Mouse (Mus musculus) left cerebral cortex, adult 18-20 months (tissue): ENCODE measurements around the gene Ak7. TPM values are rescaled to one million over a fixed set of nuclear protein-coding genes. Genes with fewer than 3 reads are reported as not detected.

Experiments used
- DNase-seq, 2 experiments: peaks; one replicate each; pipeline ENCODE4 v3.0.0; 2021 to 2022; ENCODE audit warnings: low spot score in 2 of 2, mixed read lengths in 1 of 2
- total RNA-seq, 2 experiments: library from RNA; stranded (reverse); gene quantifications; 2 replicates each; pipeline ENCODE4 v1.2.3; 2021

Gene Ak7
- total RNA-seq, 2 experiments from 2014 or later = 1.2 TPM; not detected in 1

DNA sequence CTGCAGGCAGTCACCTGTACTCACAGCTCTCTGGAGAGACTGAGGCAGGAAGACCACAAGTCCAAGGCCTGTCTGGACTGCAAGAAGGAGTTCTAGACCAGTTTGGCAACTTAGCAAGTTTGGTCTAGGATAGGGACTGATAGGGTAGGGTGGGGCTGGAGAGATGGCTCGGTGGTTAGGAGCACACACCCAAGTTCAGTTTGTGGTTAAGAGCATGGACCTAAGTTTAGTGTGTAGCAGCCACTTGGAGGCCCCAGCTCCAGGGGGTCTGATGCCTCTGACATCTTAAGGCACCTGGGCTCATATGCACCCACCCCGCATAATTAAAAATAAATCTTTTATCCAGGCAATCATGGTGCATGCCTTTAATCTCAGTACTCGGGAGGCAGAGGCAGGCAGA is 21.5 kb downstream of the Ak7 start:
- no peak for DNase-seq

- peak; percentile 21 to 60 for DNase-seq
Measured at GRCm38 (mm10) chr12:105727964-105728363, 22.2 kb downstream of the Ak7 start.

GRCm38 (mm10) chr12:105730851-105731460 is 25.2 kb downstream of the Ak7 start:
- no peak for DNase-seq

- no peak for DNase-seq
Measured at GRCm38 (mm10) chr12:105733370-105734159, 27.8 kb downstream of the Ak7 start.

DNA sequence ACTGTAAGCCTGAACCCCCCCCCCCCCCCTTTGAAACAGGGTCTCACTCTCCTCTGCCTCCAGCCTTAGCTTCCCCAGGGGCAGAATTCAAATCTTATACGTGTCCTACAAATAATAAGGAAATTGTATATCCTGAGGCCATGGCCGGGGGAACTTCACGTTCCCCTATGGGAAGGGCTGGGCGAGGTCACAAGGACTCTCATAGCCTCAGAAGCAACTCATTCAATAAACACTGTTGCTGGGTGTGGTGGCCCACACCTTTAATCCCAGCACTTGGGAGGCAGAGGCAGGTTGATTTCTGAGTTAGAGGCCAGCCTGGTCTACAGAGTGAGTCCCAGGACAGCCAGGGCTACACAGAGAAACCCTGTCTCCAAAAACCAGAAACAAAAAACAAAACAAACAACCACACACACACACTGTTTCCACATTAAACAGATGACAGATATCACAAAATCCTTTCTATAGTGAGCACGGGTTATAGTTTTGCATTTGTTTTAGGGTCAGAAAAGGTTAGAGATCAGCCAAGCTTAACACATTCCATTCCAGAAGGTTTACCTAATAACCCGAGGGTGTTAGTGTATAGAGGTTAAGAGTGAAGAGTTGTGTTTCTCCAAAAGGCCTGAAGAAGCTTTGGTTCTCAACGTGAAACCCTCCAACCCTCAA is 29.6 kb downstream of the Ak7 start:
- DNase-seq = no peak

GRCm38 (mm10) chr12:105735889-105736251 is 30.1 kb downstream of the Ak7 start:
- no peak for DNase-seq

GRCm38 (mm10) chr12:105738316-105739096 is 32.7 kb downstream of the Ak7 start:
- DNase-seq = no peak

DNA sequence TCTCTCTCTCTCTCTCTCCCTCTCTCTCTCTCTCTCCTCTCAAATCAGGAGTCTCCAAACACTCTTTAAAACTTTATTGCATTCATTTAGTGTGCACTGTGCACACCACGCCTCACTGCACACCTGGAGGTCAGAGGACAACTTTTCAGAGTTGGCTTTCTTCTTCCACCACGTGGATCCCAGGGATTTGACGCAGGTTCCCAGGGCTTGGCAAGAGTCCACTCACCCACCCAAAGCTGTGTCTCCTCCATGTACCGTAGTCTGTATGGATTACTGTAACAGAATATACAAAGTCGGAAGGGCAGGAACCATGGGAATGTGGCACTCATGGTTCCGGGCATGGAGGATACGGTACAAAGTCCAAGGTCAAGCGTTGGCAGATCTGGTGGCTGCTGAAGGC is 33.9 kb downstream of the Ak7 start:
- DNase-seq = no peak

DNA sequence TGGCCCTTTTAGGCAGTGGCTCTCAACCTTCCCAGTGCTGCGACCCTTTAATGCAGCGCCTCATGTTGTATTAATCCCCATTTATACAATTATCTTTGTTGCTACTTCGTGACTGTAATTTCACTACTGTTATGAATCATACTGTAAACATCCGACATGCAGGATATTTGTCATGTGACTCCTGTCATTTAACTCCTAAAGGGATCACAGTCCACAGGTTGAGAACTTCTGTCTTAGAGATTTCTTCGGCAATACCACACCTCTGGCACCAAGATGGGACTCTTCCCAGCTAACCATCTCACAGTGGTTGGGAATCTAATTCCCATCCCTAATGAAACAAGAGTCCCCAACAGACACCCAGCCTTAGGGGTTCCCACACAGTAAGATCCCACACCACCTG is 42.3 kb downstream of the Ak7 start:
- DNase-seq = no peak

- DNase-seq = no peak
Measured at GRCm38 (mm10) chr12:105753813-105754212, 48.0 kb downstream of the Ak7 start.

- no peak for DNase-seq
Measured at GRCm38 (mm10) chr12:105757816-105758497, 52.2 kb downstream of the Ak7 start.

GRCm38 (mm10) chr12:105758911-105759310 is 53.1 kb downstream of the Ak7 start:
- DNase-seq = no peak

DNA sequence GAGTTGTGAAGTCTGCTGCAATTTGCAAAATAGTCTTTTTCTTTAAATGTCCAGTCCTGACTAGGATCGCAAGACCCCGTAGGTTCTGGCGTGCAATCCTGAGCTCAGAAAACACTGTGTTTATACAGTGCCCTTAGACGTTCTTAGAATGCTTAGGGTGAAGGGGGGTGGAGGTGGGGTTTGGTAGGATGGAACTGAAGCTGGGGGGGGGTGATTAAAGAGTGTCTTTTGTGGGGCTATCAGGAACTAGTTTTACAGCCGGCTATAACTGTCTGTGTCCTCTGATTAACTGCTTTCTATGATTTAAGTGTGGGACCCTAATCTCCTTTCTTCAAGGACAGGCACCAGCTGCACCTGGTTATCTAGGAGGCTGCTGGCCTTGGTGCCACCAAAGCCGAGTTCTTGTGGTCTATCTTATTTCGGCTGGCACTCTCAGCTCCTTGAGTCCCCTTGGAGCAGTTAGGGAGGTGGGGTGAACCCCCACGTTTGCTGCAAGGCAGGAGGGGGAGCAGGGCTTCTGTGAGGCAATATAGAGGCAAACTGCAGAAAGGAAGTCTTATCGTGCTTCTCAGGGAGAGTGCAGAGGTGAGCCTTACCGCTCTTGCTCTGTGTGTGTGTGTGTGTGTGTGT is 54.2 kb downstream of the Ak7 start:
- no peak for DNase-seq

DNA sequence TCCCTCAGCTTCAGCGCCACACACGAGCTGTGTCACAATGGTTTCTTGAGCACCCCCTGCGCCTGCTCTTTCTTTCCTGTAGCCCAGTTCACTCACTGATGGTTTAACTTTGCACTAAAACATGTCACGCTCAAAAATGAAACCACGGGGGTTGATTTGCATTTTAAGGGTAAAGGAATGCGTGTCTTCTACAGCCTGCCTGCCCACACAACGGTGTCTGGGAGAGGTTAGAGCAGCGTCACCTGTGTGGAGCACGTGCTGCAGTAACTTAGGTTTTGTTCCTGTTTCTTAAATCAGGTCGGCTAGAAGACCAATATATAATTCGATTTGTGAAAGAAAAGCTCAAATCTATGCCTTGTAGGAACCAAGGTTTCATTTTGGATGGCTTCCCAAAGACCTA is 55.4 kb downstream of the Ak7 start:
- no peak for DNase-seq

DNA sequence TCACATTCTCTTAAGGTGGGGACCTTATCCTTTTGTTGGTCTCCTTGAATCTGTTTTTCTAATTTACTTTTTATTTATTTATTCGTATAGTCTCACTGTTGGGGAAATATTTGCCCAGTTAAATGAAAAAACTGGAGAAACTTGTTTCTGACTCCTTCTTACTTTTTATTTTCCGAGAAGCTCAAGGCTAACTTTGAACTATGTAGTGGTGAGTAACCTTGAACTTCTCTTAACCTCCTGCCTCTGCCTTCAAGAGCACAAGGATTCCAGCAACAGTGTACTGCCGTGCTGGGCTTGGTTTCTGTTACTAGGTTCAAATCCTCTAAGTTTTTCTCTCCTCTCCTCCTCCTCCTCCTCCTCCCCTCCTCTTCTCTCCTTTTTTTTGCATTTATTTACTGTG is 55.9 kb downstream of the Ak7 start:
- DNase-seq = no peak

GRCm38 (mm10) chr12:105769700-105770099 is 63.9 kb downstream of the Ak7 start:
- DNase-seq = no peak

DNA sequence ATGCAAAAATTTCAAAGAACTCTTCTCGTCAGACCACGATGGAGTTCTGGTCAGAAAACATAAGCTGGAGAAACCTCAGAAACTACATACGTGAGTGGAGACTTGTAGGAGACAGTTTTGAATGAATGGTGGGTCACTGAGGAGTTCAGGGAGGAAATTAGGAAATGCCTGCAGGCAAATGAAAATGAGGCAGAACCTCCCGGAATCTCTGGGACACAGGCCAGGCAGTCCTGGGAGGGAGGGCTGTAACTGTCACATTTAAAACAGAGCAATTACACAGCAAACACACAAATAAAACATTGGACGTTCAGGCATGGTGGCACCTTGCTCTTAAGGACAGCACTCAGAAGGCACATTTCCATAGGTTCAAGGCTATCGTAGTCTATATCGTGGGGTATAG is 69.1 kb downstream of the Ak7 start:
- no peak for DNase-seq

- DNase-seq = no peak
Measured at GRCm38 (mm10) chr12:105777651-105778050, 71.9 kb downstream of the Ak7 start.

GRCm38 (mm10) chr12:105784196-105784999 is 78.6 kb downstream of the Ak7 start, which contains the start of gene Papola:
Gene Papola, plus strand, starts transcription at chr12:105784694.
- DNase-seq = peak; percentile 81 to 91
